Mouse (Mus musculus) embryonic facial prominence, embryonic 15.5 days (tissue): ENCODE data around the gene Olfr985. TPM values are rescaled to one million over a fixed set of nuclear protein-coding genes. Genes with fewer than 3 reads are reported as not detected.

Experiments
- ATAC-seq: fragments of 200-750 bp; cut with Nextera tagmentation; 2 replicates; pipeline ENCODE4 v1.8.0; 2017; ENCODE audit warnings: low read depth, moderate TSS enrichment; ENCODE audit not compliant: insufficient number of reproducible peaks, low FRiP score, low TSS enrichment
- H3K27ac ChIP-seq: fragments of 300-500 bp; sonication (generic); replicated peaks from 2 replicates; pipeline ENCODE4 v1.5.1; 2015; ENCODE audit warnings: mild to moderate bottlenecking, inconsistent platforms
- H3K27me3 ChIP-seq: fragments of 300-500 bp; sonication (generic); 2 replicates; pipeline ENCODE4 v1.6.1; 2015; ENCODE audit warnings: inconsistent platforms
- H3K36me3 ChIP-seq: fragments of 300-500 bp; sonication (generic); 2 replicates; pipeline ENCODE4 v1.6.1; 2015; ENCODE audit warnings: mild to moderate bottlenecking, inconsistent platforms
- H3K4me1 ChIP-seq: fragments of 300-500 bp; sonication (generic); 2 replicates; pipeline ENCODE4 v1.6.1; 2015; ENCODE audit warnings: inconsistent platforms
- H3K4me2 ChIP-seq: fragments of 300-500 bp; sonication (generic); replicated peaks from 2 replicates; pipeline ENCODE4 v1.6.1; 2015; ENCODE audit warnings: mild to moderate bottlenecking, inconsistent platforms
- H3K4me3 ChIP-seq: fragments of 300-500 bp; sonication (generic); replicated peaks from 2 replicates; pipeline ENCODE4 v1.5.1; 2015; ENCODE audit warnings: mild to moderate bottlenecking, inconsistent platforms
- H3K9ac ChIP-seq: fragments of 300-500 bp; sonication (generic); 2 replicates; pipeline ENCODE4 v1.6.1; 2015; ENCODE audit warnings: inconsistent platforms
- H3K9me3 ChIP-seq: fragments of 300-500 bp; sonication (generic); replicated peaks from 2 replicates; pipeline ENCODE4 v1.6.1; 2016; ENCODE audit warnings: inconsistent platforms
- WGBS: fragments of 180-500 bp; shearing (Covaris S2); methylation state at CpG from one replicate; pipeline ENCODE4 v1.1.7; 2015; 5-methylcytosine and 5-hydroxymethylcytosine counted together
- polyA plus RNA-seq: library from polyadenylated mRNA; unstranded; fragments of >200 nt; fragmentation: Nextera tagmentation; extraction: Ambion mirVana; gene quantifications from 2 replicates; pipeline ENCODE4 v1.2.1, GENCODE M21; 2015

The Olfr985 gene
- polyA plus RNA-seq, 1 experiment from 2014 or later: not detected

GRCm38 (mm10) chr9:40094769-40095168, 35.2 kb downstream of the Olfr985 start:
- H3K4me3 ChIP-seq: no peak overlapping the region
- H3K4me2 ChIP-seq: no peak overlapping the region
- WGBS: 53% methylated on average over 3 of the region's 3 CpGs
- no peak for ATAC-seq
- H3K36me3 ChIP-seq: no peaks in the 10 kb centered on the region
- no peaks in the 10 kb centered on the region for H3K4me1 ChIP-seq
- no peak overlapping the region for H3K27ac ChIP-seq
- no peak overlapping the region for H3K9ac ChIP-seq
- H3K9me3 ChIP-seq: no peaks in the 10 kb centered on the region
- no peaks in the 10 kb centered on the region for H3K27me3 ChIP-seq

GRCm38 (mm10) chr9:40093495-40093894, 36.5 kb downstream of the Olfr985 start, which contains the start of gene Olfr983:
Gene Olfr983 (minus strand): TSS chr9:40093595.
- Histone ChIP-seq H3K4me1 (no peaks in the 10 kb centered on the region), H3K27ac (no peak within 1 kb of the TSS), H3K4me2 (no peak within 1 kb of the TSS), H3K36me3 (no peaks in the 10 kb centered on the region), H3K9me3 (no peaks in the 10 kb centered on the region), H3K9ac (no peak within 1 kb of the TSS), H3K4me3 (no peak within 1 kb of the TSS), H3K27me3 (no peaks in the 10 kb centered on the region)
- no peak for ATAC-seq
- 77% methylated on average over 2 of the region's 2 CpGs for WGBS

Other genes starting within 250 kb of the Olfr985 start
- gene Olfr229, start 222.8 kb downstream of the Olfr985 start, polyA plus RNA-seq: not detected in 2 replicates
- gene Olfr974, start 192.7 kb downstream of the Olfr985 start, polyA plus RNA-seq: 0.20 TPM in 1 of 2 replicates, not detected in the other
- 0.05 TPM in 1 of 2 replicates, not detected in the other for gene Olfr975, start 178.1 kb downstream of the Olfr985 start, polyA plus RNA-seq
- gene Olfr976, start 169.1 kb downstream of the Olfr985 start, polyA plus RNA-seq: 0.09 TPM in 1 of 2 replicates, not detected in the other
- not detected in 2 replicates for gene Olfr978, start 138.1 kb downstream of the Olfr985 start, polyA plus RNA-seq
- 0.11 TPM in 1 of 2 replicates, not detected in the other for gene Olfr979, start 126.7 kb downstream of the Olfr985 start, polyA plus RNA-seq
- not detected in 2 replicates for gene Olfr980, start 120.6 kb downstream of the Olfr985 start, polyA plus RNA-seq
- gene Olfr981, start 108.7 kb downstream of the Olfr985 start, polyA plus RNA-seq: 0.26 TPM in 1 of 2 replicates, not detected in the other
- gene Olfr982, start 56.4 kb downstream of the Olfr985 start, polyA plus RNA-seq: not detected in 2 replicates
- gene Olfr983, start 36.6 kb downstream of the Olfr985 start, polyA plus RNA-seq: not detected in 2 replicates
- not detected in 2 replicates for gene Olfr984, start 16.0 kb downstream of the Olfr985 start, polyA plus RNA-seq
- not detected in 2 replicates for gene Tmem225, start 17.9 kb upstream of the Olfr985 start, polyA plus RNA-seq
- gene Olfr986, start 50.7 kb upstream of the Olfr985 start, polyA plus RNA-seq: 0.05 TPM in 1 of 2 replicates, not detected in the other
- gene Zfp202, start 62.1 kb upstream of the Olfr985 start, polyA plus RNA-seq: 5.8 and 6.5 TPM in 2 replicates
- 13.7 and 14.0 TPM in 2 replicates for gene Scn3b, start 139.0 kb upstream of the Olfr985 start, polyA plus RNA-seq